ENCODE assay signal across 29 mouse cellular contexts in the genomic region with DNA sequence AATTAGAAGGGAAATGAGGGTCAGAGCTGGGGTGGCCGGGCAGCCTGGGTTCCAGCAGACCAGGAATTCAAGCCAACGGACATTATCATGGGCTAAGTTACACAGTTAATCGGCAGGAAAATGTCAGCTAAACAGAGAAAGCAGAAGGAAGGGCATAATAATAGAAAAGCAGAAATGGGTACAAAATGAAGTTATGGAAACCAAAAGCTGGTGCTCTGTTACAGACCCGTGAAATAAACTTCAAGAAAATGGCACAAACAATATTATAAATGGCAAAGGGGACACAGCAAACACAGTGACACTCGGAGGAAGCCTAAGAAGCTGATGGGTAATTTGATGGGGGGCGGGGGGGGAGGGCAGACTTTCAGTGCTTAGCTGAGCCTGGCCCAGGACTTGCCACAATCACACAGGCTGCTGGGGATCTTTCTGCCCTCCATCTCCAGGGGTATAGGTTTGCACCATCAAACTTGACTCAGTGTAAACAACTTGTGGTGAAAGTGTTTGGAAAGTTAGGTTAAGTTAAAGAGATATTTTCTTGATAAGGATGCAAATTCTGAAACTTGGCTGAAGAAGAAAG. TPM values are rescaled to one million over a fixed set of nuclear protein-coding genes. Genes with fewer than 3 reads are reported as not detected.
DNase-seq lines count a peak whose midpoint lies in the region; ATAC-seq and TF ChIP-seq lines count a peak whose summit lies in the region.
"Had no signal": no experiment of that assay in that cellular context is flagged by ENCODE, and none has a peak within 500 bp of the region (broad histone marks: within the 10 kb centered on the region; RNA-seq: fewer than 3 reads in every experiment).

No protein-coding gene starts in this region.

- 15% methylated on average over 6 of the region's 6 CpGs for WGBS in bone marrow, adult 2 months
- WGBS in liver, embryonic 16.5 days (ENCODE audit: insufficient replicate concordance), result 27% methylated on average over 6 of the region's 6 CpGs
- WGBS in hindbrain, embryonic 12.5 days, result 79% methylated on average over 6 of the region's 6 CpGs

- no peak overlapping the region for H3K4me3 ChIP-seq in bone marrow, adult 2 months (replicated peaks; ENCODE audit: control insufficient read depth, low read depth, low read length)
- no peak overlapping the region for H3K4me3 ChIP-seq in liver, embryonic 16.5 days (ENCODE audit: low read depth, low read length)
- no peak overlapping the region for H3K4me3 ChIP-seq in hindbrain, embryonic 12.5 days
- H3K4me3 ChIP-seq: embryonic facial prominence, embryonic 13.5 days; forebrain, embryonic 10.5 days; forebrain, embryonic 15.5 days; gastrocnemius, adult 2 months; heart, embryonic 13.5 days; limb, embryonic 10.5 days; limb, embryonic 15.5 days; midbrain, embryonic 10.5 days; midbrain, embryonic 15.5 days had no signal

- no peak overlapping the region for H3K4me2 ChIP-seq in liver, embryonic 16.5 days (ENCODE audit: low read depth, low read length)
- H3K4me2 ChIP-seq in hindbrain, embryonic 12.5 days (replicated peaks), result no peak overlapping the region
- H3K4me2 ChIP-seq: embryonic facial prominence, embryonic 13.5 days; forebrain, embryonic 15.5 days; heart, embryonic 13.5 days; limb, embryonic 15.5 days; lung, embryonic 14.5 days; midbrain, embryonic 15.5 days had no signal

- ATAC-seq in liver, embryonic 16.5 days (ENCODE audit: low read depth), result no peak
- no peak for ATAC-seq in hindbrain, embryonic 12.5 days (ENCODE audit: low FRiP score)
- ATAC-seq: activated CD4-positive, CD25-positive, alpha-beta regulatory T cell, adult 4 months; forebrain, embryonic 15.5 days; hindbrain, postnatal 0 days; intestine, embryonic 16.5 days; midbrain, embryonic 15.5 days had no signal

- H3K9me3 ChIP-seq in liver, embryonic 16.5 days (replicated peaks; ENCODE audit: control insufficient read depth, low read length), result no peaks in the 10 kb centered on the region
- H3K9me3 ChIP-seq in hindbrain, embryonic 12.5 days (replicated peaks), result no peaks in the 10 kb centered on the region
- H3K9me3 ChIP-seq: embryonic facial prominence, embryonic 13.5 days; forebrain, embryonic 10.5 days; forebrain, embryonic 15.5 days; heart, embryonic 13.5 days; limb, embryonic 10.5 days; limb, embryonic 15.5 days; midbrain, embryonic 10.5 days; midbrain, embryonic 15.5 days had no signal

- no peak for TF ChIP-seq CTCF in bone marrow, adult 2 months (IDR thresholded peaks at IDR 0.05; ENCODE audit: control insufficient read depth, insufficient read depth, low read length)

- peak; percentile 37 to 57 for DNase-seq in spleen, postnatal 36 days (ENCODE audit: low spot score in 2 of 2)
- DNase-seq in spleen, adult 12 weeks (ENCODE audit: low spot score), result no peak
- DNase-seq in layer of hippocampus, adult 9-11 months, result no peak
- DNase-seq in testis, postnatal 10 days (ENCODE audit: low spot score), result no peak
- DNase-seq: adrenal gland, adult 8-10 months; cerebellum, adult 18-20 months; gastrocnemius, adult 2 months; heart, postnatal 10 days; kidney, adult 9 months; kidney, postnatal 10 days; lung, embryonic 14.5 days; lung, postnatal 14 days; right cerebral cortex, postnatal 4 days; thymus, adult 2 months had no signal

- peaks cover 4% of the 10 kb centered on the region; the same call in 1 of the 2 replicates for H3K4me1 ChIP-seq in bone marrow, adult 2 months (ENCODE audit: control insufficient read depth, insufficient read depth, low read length)
- H3K4me1 ChIP-seq in liver, embryonic 16.5 days (ENCODE audit: control insufficient read depth, low read depth, low read length), result peaks cover 18% of the 10 kb centered on the region
- peaks cover 10% of the 10 kb centered on the region for H3K4me1 ChIP-seq in hindbrain, embryonic 12.5 days

- H3K36me3 ChIP-seq in liver, embryonic 16.5 days (ENCODE audit: control insufficient read depth, insufficient read depth), result no peaks in the 10 kb centered on the region
- H3K36me3 ChIP-seq in hindbrain, embryonic 12.5 days, result no peaks in the 10 kb centered on the region
- H3K36me3 ChIP-seq: embryonic facial prominence, embryonic 13.5 days; forebrain, embryonic 10.5 days; forebrain, embryonic 15.5 days; heart, embryonic 13.5 days; limb, embryonic 10.5 days; limb, embryonic 15.5 days; midbrain, embryonic 10.5 days; midbrain, embryonic 15.5 days had no signal

- no peak overlapping the region for H3K9ac ChIP-seq in liver, embryonic 16.5 days (ENCODE audit: low read depth, low read length)
- no peak overlapping the region for H3K9ac ChIP-seq in hindbrain, embryonic 12.5 days
- H3K9ac ChIP-seq: embryonic facial prominence, embryonic 13.5 days; forebrain, embryonic 15.5 days; heart, embryonic 13.5 days; limb, embryonic 15.5 days; lung, embryonic 14.5 days; midbrain, embryonic 15.5 days had no signal

- peak overlapping the region; percentile 91 for H3K27ac ChIP-seq in bone marrow, adult 2 months (ENCODE audit: control insufficient read depth, insufficient read depth, low read depth, low read length, poor library complexity)
- peak overlapping the region; percentile 54 for H3K27ac ChIP-seq in liver, embryonic 16.5 days (ENCODE audit: low read length)
- no peak overlapping the region for H3K27ac ChIP-seq in hindbrain, embryonic 12.5 days
- H3K27ac ChIP-seq: embryonic facial prominence, embryonic 13.5 days; forebrain, embryonic 10.5 days; forebrain, embryonic 15.5 days; gastrocnemius, adult 2 months; heart, embryonic 13.5 days; hindbrain, postnatal 0 days; limb, embryonic 10.5 days; limb, embryonic 15.5 days; midbrain, embryonic 10.5 days; midbrain, embryonic 15.5 days; stomach, postnatal 0 days had no signal

- H3K27me3 ChIP-seq in liver, embryonic 16.5 days (ENCODE audit: control insufficient read depth, insufficient read depth, low read depth, low read length), result no peaks in the 10 kb centered on the region
- H3K27me3 ChIP-seq in hindbrain, embryonic 12.5 days, result no peaks in the 10 kb centered on the region; the same call in 1 of the 2 replicates
- H3K27me3 ChIP-seq: embryonic facial prominence, embryonic 13.5 days; forebrain, embryonic 15.5 days; heart, embryonic 13.5 days; limb, embryonic 15.5 days; midbrain, embryonic 15.5 days had no signal

- no peak for TF ChIP-seq POLR2A in bone marrow, adult 2 months (IDR thresholded peaks at IDR 0.05; ENCODE audit: borderline replicate concordance, control insufficient read depth, low read depth, low read length)

RNA-seq across cellular contexts. Expression of a gene that starts 4.6 kb away (rescaled TPM):
- 42.7 and 49.6 TPM in 2 replicates for polyA plus RNA-seq in bone marrow, adult 2 months (2011; ENCODE audit: insufficient read depth, insufficient read length, low replicate concordance, missing spikeins)
- polyA plus RNA-seq in liver, embryonic 16.5 days (2015; fragmentation: Nextera tagmentation; extraction: Ambion mirVana), result 64.6 and 70.3 TPM in 2 replicates
- 93.6 and 107 TPM in 2 replicates for polyA plus RNA-seq in hindbrain, embryonic 12.5 days (2016; fragmentation: Nextera tagmentation; extraction: Ambion mirVana)

RNA-seq across cellular contexts. Expression of a gene that starts 51.5 kb away (rescaled TPM):
- 1.5 and 2.5 TPM in 2 replicates for polyA plus RNA-seq in bone marrow, adult 2 months (2011; ENCODE audit: insufficient read depth, insufficient read length, low replicate concordance, missing spikeins)
- 5.6 and 5.8 TPM in 2 replicates for polyA plus RNA-seq in liver, embryonic 16.5 days (2015; fragmentation: Nextera tagmentation; extraction: Ambion mirVana)
- 9.3 and 10.7 TPM in 2 replicates for polyA plus RNA-seq in hindbrain, embryonic 12.5 days (2016; fragmentation: Nextera tagmentation; extraction: Ambion mirVana)

RNA-seq across cellular contexts. Expression of a gene that starts 56.0 kb away (rescaled TPM):
- polyA plus RNA-seq in bone marrow, adult 2 months (2011; ENCODE audit: insufficient read depth, insufficient read length, low replicate concordance, missing spikeins), result 10.9 and 23.0 TPM in 2 replicates
- polyA plus RNA-seq in liver, embryonic 16.5 days (2015; fragmentation: Nextera tagmentation; extraction: Ambion mirVana), result 6.2 and 6.9 TPM in 2 replicates
- polyA plus RNA-seq in hindbrain, embryonic 12.5 days (2016; fragmentation: Nextera tagmentation; extraction: Ambion mirVana), result 5.4 and 7.3 TPM in 2 replicates

Comparison
In these comparisons a context has a peak if more than half of its experiments do, and no peak if none do; other contexts are left out.
1. DNase-seq: peak in spleen, postnatal 36 days (2 of 2); none in spleen, adult 12 weeks (single experiment), layer of hippocampus, adult 9-11 months (single experiment) and testis, postnatal 10 days (single experiment).